In genomic region chr2:160356132-160356531, GRCm38 (mm10) we compare ENCODE assay signal across 12 mouse cellular contexts. TPM values are rescaled to one million over a fixed set of nuclear protein-coding genes. Genes with fewer than 3 reads are reported as not detected.
DNase-seq lines count a peak whose midpoint lies in the region; ATAC-seq lines count a peak whose summit lies in the region.
"Had no signal": no experiment of that assay in that cellular context is flagged by ENCODE, and none has a peak within 500 bp of the region (broad histone marks: within the 10 kb centered on the region; RNA-seq: fewer than 3 reads in every experiment).

No protein-coding gene starts in this region.

- H3K4me3 ChIP-seq in hindbrain, embryonic 11.5 days (ENCODE audit: low read depth, low read length): no peak overlapping the region
- H3K4me3 ChIP-seq in hindbrain, embryonic 13.5 days: no peak overlapping the region
- H3K4me3 ChIP-seq in midbrain, embryonic 11.5 days (ENCODE audit: low read depth, low read length): no peak overlapping the region
- H3K4me3 ChIP-seq in midbrain, embryonic 15.5 days: no peak overlapping the region
- no peak overlapping the region for H3K4me3 ChIP-seq in embryonic facial prominence, embryonic 10.5 days
- H3K4me3 ChIP-seq in hindbrain, embryonic 12.5 days: no peak overlapping the region
- H3K4me3 ChIP-seq: liver, embryonic 13.5 days; neural tube, embryonic 13.5 days had no signal

- H3K27ac ChIP-seq in hindbrain, embryonic 11.5 days (ENCODE audit: low read depth, low read length): no peak overlapping the region
- no peak overlapping the region for H3K27ac ChIP-seq in hindbrain, embryonic 13.5 days
- no peak overlapping the region for H3K27ac ChIP-seq in midbrain, embryonic 11.5 days (ENCODE audit: low read depth, low read length)
- H3K27ac ChIP-seq in midbrain, embryonic 15.5 days: no peak overlapping the region
- H3K27ac ChIP-seq in embryonic facial prominence, embryonic 10.5 days (replicated peaks): no peak overlapping the region
- H3K27ac ChIP-seq in hindbrain, embryonic 12.5 days: no peak overlapping the region
- H3K27ac ChIP-seq: liver, embryonic 13.5 days; neural tube, embryonic 13.5 days had no signal

- H3K9ac ChIP-seq in hindbrain, embryonic 11.5 days (ENCODE audit: low read depth, low read length): no peak overlapping the region
- H3K9ac ChIP-seq in hindbrain, embryonic 13.5 days: no peak overlapping the region
- H3K9ac ChIP-seq in midbrain, embryonic 11.5 days (ENCODE audit: low read length): no peak overlapping the region
- H3K9ac ChIP-seq in midbrain, embryonic 15.5 days: no peak overlapping the region
- no peak overlapping the region for H3K9ac ChIP-seq in hindbrain, embryonic 12.5 days
- H3K9ac ChIP-seq: liver, embryonic 13.5 days; neural tube, embryonic 13.5 days had no signal

- no peak overlapping the region for H3K4me2 ChIP-seq in hindbrain, embryonic 11.5 days (replicated peaks; ENCODE audit: low read depth, low read length)
- H3K4me2 ChIP-seq in hindbrain, embryonic 13.5 days: no peak overlapping the region
- H3K4me2 ChIP-seq in midbrain, embryonic 11.5 days: no peak overlapping the region
- H3K4me2 ChIP-seq in midbrain, embryonic 15.5 days: no peak overlapping the region
- H3K4me2 ChIP-seq in hindbrain, embryonic 12.5 days (replicated peaks): no peak overlapping the region
- H3K4me2 ChIP-seq: liver, embryonic 13.5 days; neural tube, embryonic 13.5 days had no signal

- WGBS in hindbrain, embryonic 11.5 days: 50% methylated on average over 5 of the region's 5 CpGs
- 56% methylated on average over 5 of the region's 5 CpGs for WGBS in hindbrain, embryonic 13.5 days
- 57% methylated on average over 5 of the region's 5 CpGs for WGBS in midbrain, embryonic 11.5 days
- 60% methylated on average over 5 of the region's 5 CpGs for WGBS in midbrain, embryonic 15.5 days
- 59% methylated on average over 5 of the region's 5 CpGs for whole genome bisulfite sequencing in embryonic facial prominence, embryonic 10.5 days
- whole genome bisulfite sequencing in hindbrain, embryonic 12.5 days: 51% methylated on average over 5 of the region's 5 CpGs

- peak; percentile 41 for DNase-seq in hindbrain, embryonic 11.5 days (ENCODE audit: low spot score)
- DNase-seq in midbrain, embryonic 11.5 days (ENCODE audit: low spot score, missing footprints): peak; percentile 86
- peak; percentile 38 for DNase-seq in embryonic facial prominence, embryonic 10.5 days (ENCODE audit: low spot score)
- peak; percentile 42 to 43 for DNase-seq in thymus, postnatal 36 days
- no peak for DNase-seq in urinary bladder, postnatal 14 days (ENCODE audit: low spot score)
- DNase-seq: kidney, adult 9 months; liver, embryonic 13.5 days had no signal

- H3K9me3 ChIP-seq in hindbrain, embryonic 11.5 days (ENCODE audit: control insufficient read depth, low read length): no peaks in the 10 kb centered on the region
- no peaks in the 10 kb centered on the region for H3K9me3 ChIP-seq in hindbrain, embryonic 13.5 days
- H3K9me3 ChIP-seq in midbrain, embryonic 11.5 days (ENCODE audit: control insufficient read depth, low read length): no peaks in the 10 kb centered on the region
- H3K9me3 ChIP-seq in midbrain, embryonic 15.5 days: no peaks in the 10 kb centered on the region
- H3K9me3 ChIP-seq in embryonic facial prominence, embryonic 10.5 days: no peaks in the 10 kb centered on the region
- H3K9me3 ChIP-seq in hindbrain, embryonic 12.5 days (replicated peaks): no peaks in the 10 kb centered on the region
- H3K9me3 ChIP-seq: liver, embryonic 13.5 days; neural tube, embryonic 13.5 days had no signal

- ATAC-seq in hindbrain, embryonic 11.5 days (ENCODE audit: low FRiP score): no peak
- no peak for ATAC-seq in hindbrain, embryonic 13.5 days (ENCODE audit: low FRiP score)
- no peak for ATAC-seq in midbrain, embryonic 11.5 days (ENCODE audit: low FRiP score)
- no peak for ATAC-seq in midbrain, embryonic 15.5 days (replicated peaks)
- ATAC-seq in hindbrain, embryonic 12.5 days (ENCODE audit: low FRiP score): no peak

- H3K36me3 ChIP-seq in hindbrain, embryonic 11.5 days (ENCODE audit: control insufficient read depth, insufficient read depth, low read length): no peaks in the 10 kb centered on the region
- H3K36me3 ChIP-seq in hindbrain, embryonic 13.5 days: no peaks in the 10 kb centered on the region
- H3K36me3 ChIP-seq in midbrain, embryonic 11.5 days (ENCODE audit: control insufficient read depth, insufficient read depth, low read length): no peaks in the 10 kb centered on the region
- H3K36me3 ChIP-seq in midbrain, embryonic 15.5 days (replicated peaks): no peaks in the 10 kb centered on the region
- no peaks in the 10 kb centered on the region for H3K36me3 ChIP-seq in embryonic facial prominence, embryonic 10.5 days (replicated peaks)
- H3K36me3 ChIP-seq in hindbrain, embryonic 12.5 days: no peaks in the 10 kb centered on the region
- H3K36me3 ChIP-seq: G1E; liver, embryonic 13.5 days; neural tube, embryonic 13.5 days had no signal

- no peaks in the 10 kb centered on the region for H3K4me1 ChIP-seq in hindbrain, embryonic 11.5 days (replicated peaks; ENCODE audit: control insufficient read depth, insufficient read depth, low read length)
- H3K4me1 ChIP-seq in hindbrain, embryonic 13.5 days (replicated peaks): peaks cover 19% of the 10 kb centered on the region
- H3K4me1 ChIP-seq in midbrain, embryonic 11.5 days (ENCODE audit: control insufficient read depth, insufficient read depth, low read length): peaks cover 2% of the 10 kb centered on the region; the same call in 1 of the 2 replicates
- peaks cover 15% of the 10 kb centered on the region for H3K4me1 ChIP-seq in midbrain, embryonic 15.5 days
- peaks cover 36% of the 10 kb centered on the region for H3K4me1 ChIP-seq in embryonic facial prominence, embryonic 10.5 days
- peaks cover 23% of the 10 kb centered on the region for H3K4me1 ChIP-seq in hindbrain, embryonic 12.5 days

- H3K27me3 ChIP-seq in hindbrain, embryonic 11.5 days (ENCODE audit: control insufficient read depth, insufficient read depth, low read length): peaks cover 32% of the 10 kb centered on the region
- H3K27me3 ChIP-seq in hindbrain, embryonic 13.5 days: peaks cover 58% of the 10 kb centered on the region
- H3K27me3 ChIP-seq in midbrain, embryonic 11.5 days (ENCODE audit: control insufficient read depth, insufficient read depth, low read length): peaks cover 32% of the 10 kb centered on the region
- peaks cover 31% of the 10 kb centered on the region for H3K27me3 ChIP-seq in midbrain, embryonic 15.5 days (replicated peaks)
- peaks cover 63% of the 10 kb centered on the region for H3K27me3 ChIP-seq in embryonic facial prominence, embryonic 10.5 days (replicated peaks; ENCODE audit: low read depth, poor library complexity, severe bottlenecking)
- peaks cover 44% of the 10 kb centered on the region for H3K27me3 ChIP-seq in hindbrain, embryonic 12.5 days

RNA-seq across cellular contexts. Expression of gene Mafb, which starts 10.7 kb away (rescaled TPM):
- polyA plus RNA-seq in hindbrain, embryonic 11.5 days (2014; fragmentation: Nextera tagmentation; extraction: Ambion mirVana): 8.9 and 10.4 TPM in 2 replicates
- polyA plus RNA-seq in hindbrain, embryonic 13.5 days (2015; fragmentation: Nextera tagmentation; extraction: Ambion mirVana): 22.5 and 23.2 TPM in 2 replicates
- 3.2 and 3.4 TPM in 2 replicates for polyA plus RNA-seq in midbrain, embryonic 11.5 days (2014; fragmentation: Nextera tagmentation; extraction: Ambion mirVana)
- polyA plus RNA-seq in midbrain, embryonic 15.5 days (2015; fragmentation: Nextera tagmentation; extraction: Ambion mirVana): 6.5 TPM in 2 replicates
- polyA plus RNA-seq in embryonic facial prominence, embryonic 10.5 days (2016; fragmentation: Nextera tagmentation; extraction: Ambion mirVana): 5.3 and 6.7 TPM in 2 replicates
- 17.9 and 23.9 TPM in 2 replicates for polyA plus RNA-seq in hindbrain, embryonic 12.5 days (2016; fragmentation: Nextera tagmentation; extraction: Ambion mirVana)
- polyA plus RNA-seq: G1E had no signal

RNA-seq across cellular contexts. Expression of gene Gm826, which starts 22.2 kb away (rescaled TPM):
- polyA plus RNA-seq in hindbrain, embryonic 11.5 days (2014; fragmentation: Nextera tagmentation; extraction: Ambion mirVana): 0.45 TPM in 1 of 2 replicates, not detected in the other
- polyA plus RNA-seq in hindbrain, embryonic 13.5 days (2015; fragmentation: Nextera tagmentation; extraction: Ambion mirVana): not detected in 2 replicates
- polyA plus RNA-seq in midbrain, embryonic 11.5 days (2014; fragmentation: Nextera tagmentation; extraction: Ambion mirVana): not detected in 2 replicates
- polyA plus RNA-seq in midbrain, embryonic 15.5 days (2015; fragmentation: Nextera tagmentation; extraction: Ambion mirVana): not detected in 2 replicates
- polyA plus RNA-seq in embryonic facial prominence, embryonic 10.5 days (2016; fragmentation: Nextera tagmentation; extraction: Ambion mirVana): 0.19 and 0.36 TPM in 2 replicates
- not detected in 2 replicates for polyA plus RNA-seq in hindbrain, embryonic 12.5 days (2016; fragmentation: Nextera tagmentation; extraction: Ambion mirVana)
- polyA plus RNA-seq: G1E; neural tube, embryonic 13.5 days had no signal
